Mouse (Mus musculus) ES-Bruce4 (cell line): ENCODE data around the gene Gucy2g.

Source experiments
- CTCF ChIP-seq: IDR thresholded peaks from one replicate; pipeline ENCODE4 v1.8.1; 2011; ENCODE audit warnings: low read depth, low read length
- POLR2A ChIP-seq: IDR thresholded peaks from one replicate; pipeline ENCODE4 v1.8.1; 2011; ENCODE audit warnings: low read length; ENCODE audit not compliant: insufficient read depth

DNA sequence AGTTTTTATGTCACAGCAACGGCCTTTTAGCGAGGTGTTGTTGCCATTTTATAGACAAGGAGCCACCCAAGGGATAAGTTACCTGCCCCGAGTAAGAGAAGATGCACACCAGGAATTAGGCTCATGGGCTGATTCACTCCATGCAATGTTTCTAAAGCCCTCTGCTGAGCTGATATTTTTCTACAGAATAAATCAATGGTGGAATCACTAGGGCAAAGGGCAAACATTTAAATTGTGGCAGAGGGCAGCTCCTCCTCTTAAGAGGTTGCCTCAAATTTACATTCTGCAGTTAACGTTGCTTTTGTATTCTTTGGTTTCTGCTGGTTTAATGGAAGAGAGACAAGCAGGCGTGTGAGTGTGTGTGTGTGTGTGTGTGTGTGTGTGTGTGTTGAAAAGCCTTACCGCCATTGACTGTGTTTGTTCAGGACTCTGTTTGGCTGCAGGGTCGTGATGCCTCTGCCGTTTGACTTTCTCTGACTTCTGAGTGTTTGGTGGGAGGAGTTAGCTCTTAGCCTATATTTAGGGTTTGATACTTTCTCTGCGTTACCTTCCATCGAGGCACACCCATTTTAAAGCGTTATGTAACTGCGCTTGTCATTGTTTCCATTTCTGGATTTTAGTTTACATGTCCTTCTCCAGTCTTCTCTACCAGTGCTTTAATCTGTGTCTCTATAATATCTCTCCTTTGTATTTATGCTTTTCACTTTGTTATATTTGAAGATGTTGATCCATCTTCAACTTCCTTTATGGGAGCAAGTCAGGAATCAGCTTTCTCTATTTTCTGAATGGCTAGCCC, 19.6 kb upstream of the Gucy2g start:
- TF ChIP-seq CTCF, result no peak
- no peak for TF ChIP-seq POLR2A
